Mouse (Mus musculus): Measurements from ENCODE around the gene Psma7.

Gene Psma7

DNA sequence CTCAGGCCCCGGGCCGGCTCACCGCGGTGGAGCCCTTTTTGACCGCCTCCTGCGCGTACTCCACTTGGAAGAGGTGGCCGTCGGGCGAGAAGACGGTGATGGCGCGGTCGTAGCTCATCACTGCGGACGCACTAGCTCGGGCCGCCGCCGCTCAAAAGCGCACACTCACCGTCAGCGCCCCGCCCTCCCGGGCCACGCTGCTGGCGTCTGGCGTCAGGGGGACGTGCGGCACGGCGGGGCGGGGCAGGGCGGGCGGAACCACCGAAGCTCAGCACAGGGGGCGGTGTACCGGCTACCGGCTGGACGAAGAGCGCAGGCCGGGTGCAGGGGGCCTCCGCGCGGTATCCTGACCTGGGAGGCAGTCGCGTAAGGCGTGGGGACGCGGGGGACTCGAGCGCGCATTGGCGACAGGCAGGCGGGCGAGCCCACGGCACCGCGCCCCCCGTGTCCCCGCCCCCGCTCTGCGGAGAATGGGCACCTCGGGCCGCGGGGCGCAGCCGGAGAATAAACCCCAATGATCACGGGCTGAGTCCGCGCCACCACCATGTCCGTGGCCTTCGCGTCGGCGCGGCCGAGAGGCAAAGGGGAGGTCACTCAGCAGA lies at the start of gene Psma7, which contains the start of gene Ss18l1:
Gene Psma7 (minus strand): TSS at position 178 of the 602 bp plus-strand sequence.
Gene Ss18l1 (plus strand): TSS at position 254 of the 602 bp plus-strand sequence.
- peak; percentile 81 for DNase-seq

DNA sequence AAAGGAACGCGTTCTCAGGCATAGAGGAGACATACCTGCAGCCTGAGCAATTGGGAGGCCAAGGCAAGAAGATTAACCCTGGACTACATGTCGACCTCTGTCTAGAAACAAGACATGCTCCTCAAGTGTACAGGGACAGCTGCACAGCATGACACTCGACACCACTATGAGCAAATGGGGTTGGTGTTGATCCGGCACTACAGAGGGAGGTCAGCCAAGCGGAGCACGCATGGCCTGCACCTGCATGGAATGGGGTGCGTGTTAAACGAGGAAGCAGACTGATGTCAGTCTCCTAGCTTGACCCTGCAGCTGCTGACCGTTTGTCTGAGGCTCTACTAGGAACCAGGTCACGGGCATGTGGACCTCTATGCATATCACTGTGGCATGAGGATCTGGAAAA lies 48.1 kb upstream of the Psma7 start:
- DNase-seq = no peak

DNA sequence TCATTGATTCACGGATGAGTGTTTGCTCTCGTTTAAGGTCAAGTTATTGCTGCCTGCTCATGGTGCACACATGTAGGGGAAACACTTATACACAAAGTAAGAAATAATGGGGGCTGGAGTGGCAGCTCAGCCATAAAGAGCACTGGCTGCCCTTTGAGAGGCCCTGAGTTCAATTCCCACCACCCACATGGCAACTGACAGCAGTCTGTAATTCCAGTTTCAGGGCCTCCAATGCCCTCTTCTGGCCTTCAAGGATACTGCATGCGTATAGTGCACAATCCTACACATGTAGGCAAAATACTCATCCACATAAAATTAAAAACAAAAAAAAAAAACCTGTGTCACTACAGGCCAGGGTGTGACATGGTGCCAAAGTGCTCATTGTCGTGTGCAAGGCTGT lies 45.2 kb upstream of the Psma7 start:
- DNase-seq = no peak

DNA sequence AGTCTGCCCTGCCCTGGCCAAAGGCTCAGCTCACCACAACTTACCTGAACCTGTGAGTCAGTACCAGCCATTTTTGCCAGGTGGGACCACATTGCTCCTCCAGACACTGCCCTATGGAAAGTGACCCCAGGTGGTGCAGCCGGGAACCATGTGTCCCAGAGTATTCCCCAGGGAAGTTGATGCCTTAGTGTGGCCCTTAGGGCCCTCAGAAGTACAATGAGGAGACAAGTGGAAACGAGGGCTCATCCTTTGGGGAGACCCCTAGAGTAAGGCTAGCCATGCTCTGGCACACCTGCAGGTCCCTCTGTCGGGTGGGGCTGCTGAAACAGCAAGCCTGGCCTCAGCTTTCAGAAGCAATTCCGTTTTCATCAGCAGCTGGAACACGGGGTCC lies 44.4 kb upstream of the Psma7 start:
- no peak for DNase-seq

DNA sequence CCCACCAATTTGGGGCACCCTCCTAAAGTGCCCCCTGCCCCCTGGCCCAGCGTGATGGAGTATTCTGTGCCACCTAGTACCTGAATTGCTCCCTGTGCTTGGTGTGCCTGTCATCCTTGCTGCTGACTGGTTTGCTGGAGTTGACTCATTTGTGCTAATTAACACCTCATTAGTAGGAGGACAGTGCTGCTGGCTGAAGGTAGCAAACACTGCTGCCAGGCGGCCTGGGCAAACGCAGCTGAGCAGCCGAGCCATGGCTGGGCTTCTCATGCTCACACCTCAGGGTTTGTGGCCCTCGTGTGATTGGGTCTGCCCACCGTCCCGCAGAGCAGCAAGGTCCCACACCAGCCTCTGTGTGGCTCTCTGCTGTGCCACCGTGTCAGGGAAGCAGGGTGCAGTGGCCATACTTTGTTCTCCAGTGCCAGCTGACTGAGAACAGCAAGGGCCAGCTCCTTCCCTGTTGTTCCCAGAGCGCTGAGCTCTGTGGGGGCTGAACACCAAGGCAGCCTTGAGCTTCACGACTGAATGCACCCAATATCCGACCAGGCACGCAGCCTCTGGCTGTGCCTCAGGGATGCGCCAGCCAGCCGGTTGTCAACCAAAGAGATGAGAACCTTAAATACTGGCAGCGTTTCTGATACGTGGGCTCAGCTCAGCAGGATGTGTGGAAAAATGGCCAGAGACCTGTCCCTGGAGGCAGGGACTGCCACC lies 43.8 kb upstream of the Psma7 start:
- DNase-seq = no peak

DNA sequence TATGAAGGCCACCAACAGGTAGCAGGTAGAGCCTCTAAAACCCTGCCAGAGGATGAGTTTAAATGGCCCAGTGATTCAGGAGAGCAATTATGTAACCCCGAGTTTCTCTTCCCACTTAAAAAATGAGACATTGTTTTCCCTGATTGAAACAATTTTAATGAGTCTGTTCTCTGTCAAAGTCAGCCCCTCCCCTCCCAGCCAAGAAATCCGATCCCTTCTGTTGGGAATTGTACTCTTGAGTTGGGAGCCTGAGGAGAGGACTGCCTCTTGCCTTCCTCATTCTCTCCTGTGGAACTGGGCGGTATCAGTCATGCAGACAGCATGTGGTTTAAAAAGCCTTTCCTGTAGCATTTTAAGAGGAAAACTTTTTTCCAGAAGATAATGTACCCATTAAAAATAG lies 42.3 kb upstream of the Psma7 start:
- no peak for DNase-seq

DNA sequence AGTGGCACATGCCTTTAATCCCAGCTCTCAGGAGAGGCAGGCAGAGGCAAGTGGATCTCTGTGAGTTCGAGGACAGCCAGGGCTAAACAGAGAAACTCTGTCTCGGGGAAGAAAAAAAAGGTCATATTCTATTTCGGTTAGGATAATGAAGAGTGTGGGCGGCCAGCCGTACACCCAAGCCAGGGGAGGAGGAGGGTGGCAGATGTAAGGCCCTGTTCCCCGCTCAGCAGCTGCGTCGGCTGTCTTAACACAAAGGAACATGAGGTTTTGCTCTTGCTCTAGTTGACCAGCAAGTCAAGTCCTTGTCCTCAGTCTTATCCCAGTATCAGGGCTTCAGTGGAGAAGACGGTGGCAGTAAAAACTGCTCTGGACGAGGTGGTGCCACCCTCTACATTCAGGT lies 40.8 kb upstream of the Psma7 start:
- no peak for DNase-seq

DNA sequence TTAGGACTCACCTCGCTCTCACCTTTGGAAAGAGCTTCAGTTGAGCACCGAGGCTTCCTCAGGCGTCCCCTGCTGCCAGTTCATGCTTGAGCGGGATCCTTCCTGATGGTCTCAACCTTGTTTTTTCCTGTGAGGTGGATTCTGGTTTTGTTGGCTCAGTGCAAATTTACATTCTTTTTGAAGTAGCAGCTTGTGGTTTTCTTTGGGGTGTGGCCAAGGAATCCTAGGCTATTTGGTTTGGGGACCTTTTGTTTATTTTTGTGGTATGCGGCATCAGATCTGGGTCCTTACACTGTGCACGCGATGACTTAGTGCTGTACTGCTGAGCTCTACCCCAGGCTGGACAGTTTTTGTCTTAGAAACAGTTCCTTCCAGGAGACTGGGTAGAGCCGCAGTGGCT lies 38.4 kb upstream of the Psma7 start:
- DNase-seq = no peak

DNA sequence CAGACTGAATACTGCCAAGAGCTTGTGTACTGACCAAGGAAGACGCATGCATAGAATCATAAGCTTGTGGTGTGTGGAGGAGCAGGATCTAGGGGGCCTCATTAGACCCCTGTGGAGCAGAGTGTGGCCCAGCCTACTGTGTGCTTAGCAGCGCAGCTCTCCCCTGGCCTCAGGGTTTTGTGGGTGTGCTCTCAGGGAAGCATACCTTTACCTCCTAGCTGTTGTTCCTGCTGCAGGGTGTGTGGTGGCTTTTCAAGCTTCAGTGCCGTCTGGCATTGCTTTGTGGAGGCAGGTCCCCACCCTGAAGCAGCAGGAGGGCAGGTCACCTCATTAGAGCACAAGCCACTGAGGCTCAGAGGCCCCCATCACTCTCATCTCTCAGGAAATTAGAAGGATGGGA lies 35.4 kb upstream of the Psma7 start:
- DNase-seq = no peak

DNA sequence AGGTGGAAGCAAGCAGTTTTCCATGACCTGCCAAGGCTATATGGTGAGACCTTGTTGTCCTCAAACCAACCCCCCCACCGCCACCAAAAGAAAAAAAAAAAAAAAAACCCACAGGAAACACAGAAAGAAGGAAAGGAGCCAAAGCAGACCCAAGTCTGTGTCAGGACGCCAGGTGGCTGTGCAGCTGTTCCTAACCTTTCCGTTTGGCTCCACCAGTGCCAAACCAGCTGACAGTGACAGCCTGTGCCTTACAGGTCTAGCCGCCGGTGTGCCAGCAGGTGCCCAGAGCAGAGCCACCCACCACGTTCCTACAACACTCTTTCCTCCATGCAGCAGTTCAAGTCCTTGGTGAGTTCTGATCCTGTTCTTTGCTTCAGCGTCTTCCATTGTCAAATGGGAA lies 30.7 kb upstream of the Psma7 start:
- DNase-seq = no peak

DNA sequence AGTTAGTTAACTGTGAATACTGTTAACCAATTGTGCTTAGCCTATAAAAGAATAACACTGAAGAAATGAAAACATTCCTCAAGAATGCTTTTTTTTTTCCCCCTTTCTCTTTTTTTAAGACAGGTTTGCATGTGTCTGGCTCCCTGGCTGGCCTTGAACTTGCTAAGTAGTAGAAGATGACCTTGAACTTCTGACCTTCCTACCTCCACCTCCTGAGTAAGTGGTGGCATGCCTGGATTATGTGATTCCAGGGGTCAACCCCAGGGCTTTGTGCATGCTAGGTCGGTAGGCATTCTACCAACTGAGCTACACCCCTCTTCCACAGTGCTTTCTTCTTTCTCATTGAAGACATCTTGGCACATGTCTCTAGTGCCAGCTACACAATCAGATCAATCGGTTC lies 29.4 kb upstream of the Psma7 start:
- DNase-seq = no peak

DNA sequence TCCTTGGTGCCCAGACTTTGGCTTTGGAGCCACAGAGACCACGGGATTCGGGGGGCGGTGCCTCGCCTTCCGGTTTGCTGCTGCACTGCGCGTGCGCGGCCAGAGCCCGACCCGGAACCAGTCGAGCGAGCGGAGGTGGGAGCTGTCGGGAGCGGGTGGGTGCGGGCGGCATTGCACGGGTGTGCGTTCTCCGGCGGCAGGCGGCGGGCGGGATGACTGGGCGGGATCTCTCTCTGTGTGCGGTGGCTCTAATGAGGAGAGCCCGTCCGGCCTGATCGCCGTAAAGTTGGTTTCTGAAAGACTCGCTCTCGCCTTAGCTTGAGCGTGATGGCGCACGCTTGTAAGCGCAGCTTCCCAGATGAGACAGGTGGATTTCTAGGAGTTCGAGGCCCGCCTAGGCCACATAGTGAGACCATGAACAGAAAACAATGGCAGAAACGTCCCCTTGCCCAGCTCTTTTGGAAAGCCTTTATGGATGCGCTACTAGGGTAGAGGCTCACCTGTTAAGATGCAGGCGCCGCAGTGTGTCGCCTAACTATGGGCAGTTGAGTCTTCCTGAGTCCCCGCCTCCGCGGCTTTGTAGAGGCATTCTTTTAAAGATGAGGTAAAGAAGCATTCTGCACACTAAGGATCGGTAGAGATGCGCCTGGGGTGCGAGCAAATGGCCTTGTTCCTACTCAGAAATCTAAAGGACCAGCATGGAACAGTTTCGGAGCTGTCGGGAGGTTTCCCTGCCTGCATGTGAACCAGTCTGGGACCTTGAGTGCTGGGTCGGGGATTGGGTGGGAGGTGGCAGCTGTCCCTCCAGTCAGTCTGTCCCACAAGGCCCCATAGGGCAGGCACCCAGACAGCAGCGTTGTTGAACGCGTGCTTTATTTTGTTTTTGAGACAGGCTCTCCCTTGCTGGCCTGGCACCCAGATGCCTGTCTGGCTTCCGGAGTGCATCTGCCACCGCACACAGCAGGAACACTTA lies 28.5 kb upstream of the Psma7 start, which contains the start of gene Mtg2:
Gene Mtg2 (plus strand): TSS at position 108 of the 973 bp plus-strand sequence.
- peak; percentile 93 for DNase-seq

DNA sequence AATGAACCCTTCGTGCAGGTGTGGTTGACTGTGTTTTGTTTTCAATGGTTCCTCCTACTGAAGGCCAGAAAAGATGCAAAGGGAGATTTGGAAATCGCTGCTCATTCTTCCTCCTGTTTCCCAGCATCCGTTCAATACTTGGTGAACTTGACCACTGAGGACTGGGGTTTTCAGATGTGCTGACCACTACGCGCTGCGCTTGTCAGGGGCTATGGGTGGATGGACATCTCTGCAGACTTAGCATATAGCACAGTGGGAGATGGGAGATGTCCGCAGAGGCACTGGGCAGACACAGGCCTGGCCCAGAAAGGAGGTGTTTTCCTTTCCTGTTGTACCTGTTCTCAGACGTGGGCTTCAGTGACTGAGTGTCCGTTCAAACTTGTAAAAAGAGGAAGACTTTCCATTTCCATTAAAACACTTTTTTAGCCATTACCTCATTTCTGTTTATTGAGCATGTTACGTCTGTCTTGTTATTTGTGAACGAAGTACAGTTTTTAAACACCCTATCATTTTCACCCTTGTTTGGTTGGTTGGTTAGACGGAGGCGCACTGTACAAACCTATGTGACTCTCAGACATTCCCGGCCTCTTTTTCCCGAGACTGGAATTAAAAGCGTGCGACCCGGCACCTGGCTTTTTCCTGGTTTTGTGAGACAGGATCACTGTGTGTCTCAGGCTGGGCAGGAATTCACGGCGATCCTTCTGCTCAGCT lies 27.7 kb upstream of the Psma7 start:
- DNase-seq = no peak

DNA sequence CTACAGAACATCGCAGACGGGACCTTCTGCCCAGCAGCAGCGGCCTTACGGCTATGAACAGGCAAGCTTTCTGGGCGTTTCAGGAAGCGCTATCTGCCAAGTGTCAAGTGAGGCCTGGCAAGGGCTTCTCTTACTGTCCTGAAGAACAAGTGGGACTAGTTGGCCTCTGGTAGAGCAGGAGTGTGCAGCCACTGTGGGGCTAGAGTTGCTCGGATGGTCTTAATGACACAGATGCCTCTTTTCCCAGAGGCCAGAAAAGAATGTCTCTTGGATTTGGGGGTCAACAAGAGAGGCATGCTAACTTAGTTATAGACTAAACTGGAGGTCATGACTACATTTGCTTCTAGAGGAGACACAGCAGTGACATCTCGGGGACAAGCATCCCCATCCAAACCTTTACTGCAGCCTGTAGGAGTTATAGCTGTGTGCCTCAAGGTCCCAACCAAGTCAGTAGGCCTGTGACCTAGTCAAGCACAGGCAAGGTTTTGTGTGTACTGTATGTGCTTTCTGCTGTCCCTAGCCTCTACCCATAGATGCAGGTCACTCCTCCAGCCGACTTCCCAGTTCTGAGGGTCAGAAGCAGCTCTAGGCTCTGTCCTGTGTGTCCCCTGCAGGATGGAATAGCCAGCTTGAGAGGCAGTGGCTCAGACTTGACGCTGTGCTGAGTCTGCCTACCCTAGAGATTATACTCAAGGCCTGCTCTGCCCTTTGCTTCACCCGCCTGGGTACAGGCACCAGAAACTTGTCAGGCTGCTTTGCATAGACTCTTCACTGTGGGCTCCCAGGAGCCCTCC lies 21.3 kb upstream of the Psma7 start:
- DNase-seq = no peak

DNA sequence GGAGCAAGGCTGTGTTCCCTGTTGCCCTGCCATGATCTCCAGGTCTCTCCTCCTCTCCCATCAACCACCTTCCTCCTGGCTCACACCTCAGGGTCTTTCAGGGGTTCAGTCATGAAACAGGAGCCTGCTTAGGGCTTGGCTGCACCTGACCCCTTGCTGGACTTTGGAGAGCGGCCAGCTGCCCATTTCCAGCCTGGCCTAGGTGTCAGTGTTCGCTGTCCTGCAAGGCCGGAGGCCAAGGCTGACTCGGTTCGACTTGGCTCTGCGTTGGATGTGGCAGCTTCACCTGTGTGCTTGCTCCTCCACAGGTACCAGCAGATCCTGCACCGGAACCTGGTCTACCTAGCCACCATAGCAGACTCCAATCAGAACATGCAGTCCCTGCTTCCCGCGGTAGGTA lies 10.8 kb upstream of the Psma7 start:
- peak; percentile 58 for DNase-seq

DNA sequence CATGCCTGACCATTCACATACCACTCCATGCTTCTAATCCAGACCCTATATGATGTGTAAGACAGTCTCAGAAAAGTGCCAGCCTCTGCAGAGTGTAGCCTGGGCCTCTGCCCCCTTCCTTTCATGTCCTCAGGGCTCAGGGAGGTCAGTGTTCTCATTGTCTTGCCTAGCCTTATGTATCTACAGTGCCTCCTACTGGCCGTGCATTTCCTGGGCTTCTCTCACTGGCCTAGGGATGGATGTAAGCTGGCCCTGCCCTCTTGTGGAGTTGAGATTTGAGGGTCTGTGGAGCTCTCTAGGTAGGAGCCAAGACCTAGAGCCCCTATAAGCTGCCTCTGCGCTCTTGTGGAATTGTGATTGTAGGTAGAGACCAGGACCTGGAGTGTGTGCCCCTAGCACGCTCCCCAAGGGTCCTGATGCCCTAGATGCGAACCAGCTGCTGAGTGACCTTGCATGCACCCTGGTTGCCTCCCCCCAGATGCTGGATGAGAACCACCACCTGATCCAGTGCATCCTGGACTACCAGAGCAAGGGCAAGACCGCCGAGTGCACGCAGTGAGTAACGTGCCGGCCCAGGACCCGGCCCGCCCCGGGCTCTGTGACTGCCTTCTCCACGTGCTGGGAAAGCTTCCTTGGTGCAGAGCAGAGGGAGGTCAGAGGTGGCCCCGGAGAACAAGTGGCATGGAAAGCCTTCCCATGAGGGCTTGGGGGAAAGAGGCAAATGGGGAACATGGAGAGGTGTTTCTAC lies 9.9 kb upstream of the Psma7 start:
- DNase-seq = peak; percentile 35

DNA sequence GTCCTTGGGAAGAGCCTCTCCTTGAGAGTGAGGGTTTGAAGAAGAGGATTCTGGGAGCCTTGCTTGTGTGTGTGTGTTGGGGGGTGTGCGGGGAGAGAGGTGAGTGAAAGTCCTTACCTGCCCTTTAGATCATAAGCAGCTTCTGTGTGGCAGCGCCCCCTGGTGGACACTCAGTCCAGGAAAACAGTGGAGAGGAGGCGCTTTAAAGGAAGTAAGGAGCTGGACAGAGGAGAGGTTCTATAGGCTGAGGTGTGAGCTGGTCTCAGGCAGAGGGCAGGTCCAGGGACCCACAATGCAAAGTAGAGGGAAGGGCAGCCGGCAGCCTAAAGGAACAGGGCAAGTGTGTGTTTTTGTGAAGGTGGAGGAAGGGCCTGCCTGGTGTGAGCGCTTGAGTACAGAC lies 8.8 kb upstream of the Psma7 start:
- DNase-seq = peak; percentile 74

DNA sequence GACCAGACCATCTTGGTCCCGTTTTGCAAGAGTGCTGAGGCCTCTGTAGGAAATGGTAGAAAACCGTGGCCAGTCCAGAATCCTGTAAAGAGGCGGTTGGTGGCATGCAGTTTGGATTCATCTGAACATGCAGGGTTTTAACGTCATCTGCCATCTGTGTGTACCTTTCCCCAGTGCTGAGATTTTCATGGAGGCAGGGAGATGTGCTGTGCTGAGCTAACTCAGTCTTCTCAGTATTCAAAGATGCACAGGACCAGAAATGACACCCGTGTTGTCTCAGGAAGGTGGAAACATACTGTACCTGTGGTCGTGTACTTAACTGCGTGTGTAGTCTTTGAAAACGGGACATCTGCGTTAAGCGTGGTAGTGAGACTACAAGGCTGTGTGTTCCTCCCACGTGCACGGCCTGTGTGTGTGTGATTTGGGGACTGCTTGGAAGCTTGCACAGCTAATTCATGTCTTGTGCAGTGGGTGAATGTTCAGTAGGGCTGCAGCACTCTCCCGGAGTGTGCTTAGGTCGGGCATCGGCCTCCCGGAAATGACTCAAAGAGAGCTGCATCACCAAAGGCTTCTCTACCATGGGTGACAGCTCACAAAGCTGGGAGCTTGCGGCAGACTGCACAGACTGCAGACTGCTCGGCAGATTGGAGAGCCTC lies 5.9 kb upstream of the Psma7 start:
- DNase-seq = no peak

DNA sequence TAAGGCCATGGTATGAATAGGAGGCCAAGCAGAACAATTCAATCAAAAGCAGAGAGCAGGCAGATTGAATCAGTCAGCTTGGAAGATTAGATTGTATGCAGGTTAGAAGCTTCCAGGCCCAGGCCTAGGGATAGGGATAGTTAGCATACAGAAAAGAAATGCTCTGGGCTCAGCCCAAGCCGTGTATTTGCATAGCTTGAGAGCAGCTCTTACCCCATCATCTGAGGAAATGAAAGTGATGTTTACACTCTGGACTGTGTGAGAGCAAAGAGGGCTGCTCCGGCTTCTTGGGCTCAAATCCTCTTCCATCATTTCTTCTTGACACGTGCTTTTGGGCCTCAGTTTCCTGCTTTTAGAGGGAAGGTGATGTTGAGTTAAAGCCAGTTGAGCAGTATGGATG lies 5.3 kb upstream of the Psma7 start:
- no peak for DNase-seq

DNA sequence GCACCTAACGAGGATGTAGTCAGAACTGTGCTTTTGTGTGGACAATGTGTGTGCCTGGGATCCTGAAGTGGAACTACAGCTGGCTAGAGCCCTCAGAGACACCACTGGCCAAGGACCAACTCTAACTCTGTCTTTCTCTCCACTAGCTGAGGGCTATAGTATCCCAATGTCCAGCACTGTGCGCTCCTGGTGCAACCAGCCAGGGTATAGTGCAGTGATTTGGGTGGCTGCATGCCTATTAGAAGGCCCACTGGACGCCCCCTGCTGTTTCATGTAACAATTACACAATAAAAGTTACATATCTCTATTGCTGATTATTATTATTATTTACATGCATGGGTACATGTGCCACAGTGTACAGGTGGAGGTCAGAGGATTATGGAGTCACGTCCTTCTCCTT lies 3.0 kb upstream of the Psma7 start:
- no peak for DNase-seq
